Comparison of ENCODE assay signal across 8 mouse cellular contexts in genomic region chr7:109111000-109111399, GRCm38 (mm10). TPM values are rescaled to one million over a fixed set of nuclear protein-coding genes. Genes with fewer than 3 reads are reported as not detected.
DNase-seq lines count a peak whose midpoint lies in the region; ATAC-seq lines count a peak whose summit lies in the region.

No protein-coding gene starts in this region.

- H3K27ac ChIP-seq in intestine, embryonic 16.5 days (ENCODE audit: low read length) = no peak overlapping the region
- H3K27ac ChIP-seq in intestine, embryonic 15.5 days = no peak overlapping the region
- H3K27ac ChIP-seq in forebrain, embryonic 16.5 days (ENCODE audit: low read length) = no peak overlapping the region

- no peaks in the 10 kb centered on the region for H3K9me3 ChIP-seq in intestine, embryonic 16.5 days (ENCODE audit: control insufficient read depth, low read length)
- H3K9me3 ChIP-seq in intestine, embryonic 15.5 days = no peaks in the 10 kb centered on the region
- no peaks in the 10 kb centered on the region for H3K9me3 ChIP-seq in forebrain, embryonic 16.5 days (ENCODE audit: control insufficient read depth, low read length)

- intact Hi-C loops in left cerebral cortex, postnatal 25 days (cut with DNase I) = no loop called here

- no peak overlapping the region for H3K4me3 ChIP-seq in intestine, embryonic 16.5 days (ENCODE audit: low read length)
- H3K4me3 ChIP-seq in intestine, embryonic 15.5 days (replicated peaks) = no peak overlapping the region
- H3K4me3 ChIP-seq in forebrain, embryonic 16.5 days (replicated peaks; ENCODE audit: low read length) = no peak overlapping the region

- no peaks in the 10 kb centered on the region for H3K27me3 ChIP-seq in intestine, embryonic 16.5 days (replicated peaks; ENCODE audit: control insufficient read depth, insufficient read depth, low read length)
- H3K27me3 ChIP-seq in intestine, embryonic 15.5 days (replicated peaks) = no peaks in the 10 kb centered on the region
- peaks cover 18% of the 10 kb centered on the region for H3K27me3 ChIP-seq in forebrain, embryonic 16.5 days (replicated peaks; ENCODE audit: control insufficient read depth, insufficient read depth, low read length)

- no peak overlapping the region for H3K4me2 ChIP-seq in intestine, embryonic 16.5 days (ENCODE audit: low read depth, low read length)
- no peak overlapping the region for H3K4me2 ChIP-seq in intestine, embryonic 15.5 days (replicated peaks)
- no peak overlapping the region for H3K4me2 ChIP-seq in forebrain, embryonic 16.5 days (ENCODE audit: low read length)

- no peaks in the 10 kb centered on the region for H3K4me1 ChIP-seq in intestine, embryonic 16.5 days (ENCODE audit: control insufficient read depth, insufficient read depth, low read length)
- no peaks in the 10 kb centered on the region for H3K4me1 ChIP-seq in intestine, embryonic 15.5 days (replicated peaks)
- peaks cover 26% of the 10 kb centered on the region for H3K4me1 ChIP-seq in forebrain, embryonic 16.5 days (replicated peaks; ENCODE audit: control insufficient read depth, insufficient read depth, low read length)

- peak; percentile 54 to 90 for DNase-seq in left cerebral cortex, postnatal 25 days (ENCODE audit: low spot score in 2 of 2)
- DNase-seq in spleen, postnatal 36 days (ENCODE audit: low spot score in 2 of 2) = peak; percentile 24 to 56
- no peak for DNase-seq in lung, postnatal 36 days
- DNase-seq in ovary, postnatal 36 days (ENCODE audit: low spot score) = no peak
- DNase-seq in cerebellum, adult 11 months = no peak

- H3K9ac ChIP-seq in intestine, embryonic 16.5 days (ENCODE audit: low read depth, low read length) = no peak overlapping the region
- H3K9ac ChIP-seq in intestine, embryonic 15.5 days = no peak overlapping the region
- H3K9ac ChIP-seq in forebrain, embryonic 16.5 days (replicated peaks; ENCODE audit: low read depth, low read length) = no peak overlapping the region

- WGBS in intestine, embryonic 16.5 days = 70% methylated on average over 5 of the region's 5 CpGs
- WGBS in intestine, embryonic 15.5 days = 81% methylated on average over 5 of the region's 5 CpGs
- 13% methylated on average over 5 of the region's 5 CpGs for WGBS in forebrain, embryonic 16.5 days

- H3K36me3 ChIP-seq in intestine, embryonic 16.5 days (ENCODE audit: control insufficient read depth, insufficient read depth, low read length) = no peaks in the 10 kb centered on the region
- no peaks in the 10 kb centered on the region for H3K36me3 ChIP-seq in intestine, embryonic 15.5 days
- no peaks in the 10 kb centered on the region for H3K36me3 ChIP-seq in forebrain, embryonic 16.5 days (ENCODE audit: control insufficient read depth, insufficient read depth)

- 0 out of 2 replicates have a peak, but pooled peaks have one; percentile 53 for ATAC-seq in intestine, embryonic 16.5 days
- no peak; the same call in 1 of the 2 replicates for ATAC-seq in intestine, embryonic 15.5 days
- peak; percentile 84 for ATAC-seq in forebrain, embryonic 16.5 days

RNA-seq across cellular contexts. Expression of gene Ric3, which starts 27.9 kb away (rescaled TPM):
- 1.5 and 1.7 TPM in 2 replicates for polyA plus RNA-seq in intestine, embryonic 16.5 days (2015; fragmentation: Nextera tagmentation; extraction: Ambion mirVana)
- polyA plus RNA-seq in intestine, embryonic 15.5 days (2015; fragmentation: Nextera tagmentation; extraction: Ambion mirVana) = 2.0 and 2.9 TPM in 2 replicates
- polyA plus RNA-seq in forebrain, embryonic 16.5 days (2015; fragmentation: Nextera tagmentation; extraction: Ambion mirVana) = 31.9 and 34.6 TPM in 2 replicates
- 10 to 100 TPM; 62.4 to 66.4 TPM for total RNA-seq in left cerebral cortex, postnatal 25 days (2021)

Comparison
In these comparisons a context has a peak if more than half of its experiments do, and no peak if none do; other contexts are left out.
1. DNase-seq: peak in left cerebral cortex, postnatal 25 days (2 of 2) and spleen, postnatal 36 days (2 of 2); none in lung, postnatal 36 days (single experiment), ovary, postnatal 36 days (single experiment) and cerebellum, adult 11 months (single experiment).